Mouse (Mus musculus) bone marrow macrophage, adult 2 months (primary cell): ENCODE measurements around the gene Casc3. TPM values are rescaled to one million over a fixed set of nuclear protein-coding genes. Genes with fewer than 3 reads are reported as not detected.

Source experiments
- H3K27ac ChIP-seq: 2 replicates; pipeline ENCODE4 v1.5.1; 2012; ENCODE audit warnings: low read depth, low read length; ENCODE audit not compliant: insufficient read depth
- H3K4me1 ChIP-seq: 2 replicates; pipeline ENCODE4 v1.6.1; 2012; ENCODE audit warnings: low read length; ENCODE audit not compliant: control insufficient read depth, insufficient read depth
- H3K4me3 ChIP-seq: 2 replicates; pipeline ENCODE4 v1.5.1; 2012; ENCODE audit warnings: mild to moderate bottlenecking, low read length, moderate library complexity; ENCODE audit not compliant: insufficient read depth
- CTCF ChIP-seq: IDR thresholded peaks from 2 replicates; pipeline ENCODE4 v1.5.1; 2012; ENCODE audit warnings: low read depth, mild to moderate bottlenecking, low read length, moderate library complexity
- POLR2A ChIP-seq: IDR thresholded peaks from 2 replicates; pipeline ENCODE4 v1.6.1; 2012; ENCODE audit warnings: mild to moderate bottlenecking, low read depth, low read length, borderline replicate concordance
- polyA plus RNA-seq: library from polyadenylated mRNA; stranded (reverse); fragments of >200 nt; gene quantifications from 2 replicates; pipeline ENCODE4 v1.2.4, GENCODE M21; 2012; ENCODE audit not compliant: missing spikeins, insufficient read depth, insufficient read length

Gene Casc3
- polyA plus RNA-seq, 1 experiment, result 40.1 TPM

DNA sequence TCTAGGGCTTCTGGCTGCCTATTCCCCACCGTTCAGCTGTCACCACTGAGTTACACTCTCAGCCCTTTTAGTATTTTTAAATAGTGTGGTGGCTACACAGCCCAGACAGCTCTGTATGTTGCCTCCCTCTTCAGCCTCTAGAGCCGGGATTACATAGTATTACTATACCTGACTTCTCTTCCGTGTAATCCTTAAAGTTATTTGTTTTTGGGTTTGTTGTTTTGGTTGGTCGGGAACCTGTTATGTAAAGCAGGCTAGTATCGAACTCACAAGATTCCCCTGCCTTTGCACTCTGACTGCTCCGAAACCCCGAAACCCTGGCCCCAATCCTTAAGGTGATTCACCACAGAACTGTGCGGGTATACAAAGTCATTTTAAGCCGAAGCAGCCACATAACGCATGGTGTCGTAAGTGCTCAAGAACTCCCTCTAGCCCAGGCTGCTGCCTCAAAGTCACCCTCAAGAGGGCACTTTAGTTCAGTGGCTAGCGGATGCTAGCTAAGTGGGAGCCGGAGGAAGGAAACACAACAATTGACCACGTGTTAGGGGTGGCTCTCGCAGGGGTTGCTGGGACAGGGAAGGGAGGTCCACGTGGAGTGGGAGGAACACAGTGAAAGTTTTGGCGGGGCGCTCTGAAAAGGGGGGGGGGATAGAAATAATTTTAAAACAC lies 16.0 kb upstream of the Casc3 start:
- Histone ChIP-seq H3K4me3 (peak overlapping the region; percentile 78), H3K4me1 (peaks cover 46% of the 10 kb centered on the region), H3K27ac (peak overlapping the region; percentile 75)
- TF ChIP-seq POLR2A (no peak), CTCF (peak; percentile 60; the same call in 1 of the 2 replicates)

DNA sequence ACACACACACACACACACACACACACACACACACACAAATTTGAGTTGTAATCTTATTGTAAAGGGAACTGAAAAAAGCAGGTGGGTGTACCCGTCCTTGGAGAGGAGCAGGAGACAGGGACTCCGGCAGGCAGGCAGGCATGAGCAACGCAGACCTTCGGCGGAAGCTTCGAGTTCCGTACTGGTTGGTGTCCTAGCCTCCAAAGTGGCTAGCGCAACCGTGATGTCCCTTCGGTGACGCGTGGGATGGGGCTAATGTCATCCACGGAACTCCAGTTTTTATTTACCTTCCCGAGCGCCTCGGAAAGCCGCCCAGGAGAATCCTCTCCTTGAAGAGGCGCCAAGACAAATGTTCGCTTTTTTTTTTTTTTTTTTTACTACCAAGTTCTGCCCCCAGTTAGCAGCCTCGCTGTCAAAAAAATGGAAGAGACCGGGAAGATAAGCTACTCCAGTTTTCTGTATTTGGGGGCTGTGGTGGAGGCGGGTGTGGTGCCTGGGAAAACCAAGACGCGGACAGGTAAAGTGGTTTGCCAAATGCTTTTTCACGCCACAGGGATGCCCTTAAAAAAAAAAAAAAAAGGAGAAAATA lies 15.4 kb upstream of the Casc3 start:
- TF ChIP-seq CTCF (no peak), POLR2A (no peak)
- peaks cover 43% of the 10 kb centered on the region for H3K4me1 ChIP-seq
- peak overlapping the region; percentile 78 for H3K4me3 ChIP-seq
- peak overlapping the region; percentile 63 for H3K27ac ChIP-seq

DNA sequence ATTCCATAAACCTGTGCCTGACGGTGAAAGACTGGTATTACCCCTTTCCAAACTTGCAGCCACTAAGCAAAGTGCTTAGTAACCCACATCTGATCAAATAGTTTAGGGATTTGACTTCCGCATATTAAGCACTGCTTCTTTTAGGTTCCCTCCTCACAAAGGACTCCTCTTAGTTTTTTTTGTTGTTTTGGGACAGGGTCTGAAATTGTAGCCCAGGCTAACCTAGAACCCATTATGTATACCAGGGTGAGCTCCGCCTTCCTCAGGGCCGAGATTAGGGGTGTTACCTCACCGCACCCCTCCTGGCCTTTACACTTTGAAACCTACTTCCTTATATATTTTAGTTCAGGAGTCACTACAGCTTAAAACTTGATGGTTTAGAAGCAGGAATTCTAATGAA lies 14.9 kb upstream of the Casc3 start:
- Histone ChIP-seq H3K27ac (peak overlapping the region; percentile 63), H3K4me1 (peaks cover 39% of the 10 kb centered on the region), H3K4me3 (peak overlapping the region; percentile 78; the same call in 1 of the 2 replicates)

DNA sequence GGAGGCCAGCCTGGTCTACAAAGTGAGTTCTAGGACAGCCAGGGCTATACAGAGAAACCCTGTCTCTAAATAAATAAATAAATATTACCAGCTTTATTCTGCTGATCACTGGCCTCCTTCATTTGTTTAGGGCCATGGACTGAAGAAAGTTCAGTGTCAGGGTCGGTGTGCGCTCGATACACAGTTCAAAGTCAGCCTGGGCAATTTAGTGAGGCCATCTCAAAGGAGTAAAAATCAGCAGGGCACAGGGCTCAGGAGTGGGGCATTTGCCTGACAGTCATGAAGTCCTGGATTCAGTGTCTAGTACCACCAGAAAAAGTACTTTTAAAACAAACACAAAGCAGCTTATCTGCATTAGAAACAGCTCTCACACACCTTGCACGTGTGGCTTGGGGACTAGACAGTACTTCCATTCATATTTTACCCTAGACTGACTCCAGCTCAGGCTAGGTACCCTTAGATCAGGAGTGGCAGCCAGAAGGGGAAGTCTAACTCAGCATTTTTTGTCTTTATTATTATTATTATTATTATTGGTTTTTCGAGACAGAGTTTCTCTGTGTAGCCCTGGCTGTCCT lies 14.0 kb upstream of the Casc3 start:
- Histone ChIP-seq H3K4me1 (peaks cover 32% of the 10 kb centered on the region), H3K4me3 (no peak overlapping the region), H3K27ac (no peak overlapping the region)
- TF ChIP-seq POLR2A, result no peak
- TF ChIP-seq CTCF, result no peak

More for the DNA sequence above, 14.9 kb upstream of the Casc3 start:
- no peak for TF ChIP-seq CTCF

DNA sequence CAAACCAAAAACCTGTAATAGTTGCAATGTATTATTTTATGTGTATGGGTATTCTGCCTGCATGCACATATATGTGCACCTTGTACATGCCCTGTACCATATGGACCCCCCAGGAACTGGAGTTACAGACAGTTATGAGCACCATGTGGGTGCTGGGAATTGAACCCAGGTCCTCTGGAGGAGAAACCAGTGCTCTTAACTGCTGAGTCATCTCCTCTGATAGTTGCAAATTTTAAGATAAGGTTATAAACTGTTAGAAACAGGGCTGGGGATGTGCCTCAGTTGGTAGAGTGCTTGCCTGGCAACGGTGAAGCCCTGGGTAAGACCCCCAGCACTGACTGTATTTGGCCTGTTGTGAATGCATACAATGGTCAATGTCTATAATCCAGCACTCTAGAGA lies 13.3 kb upstream of the Casc3 start:
- H3K27ac ChIP-seq, result no peak overlapping the region
- TF ChIP-seq POLR2A, result no peak
- no peak for TF ChIP-seq CTCF
- peaks cover 27% of the 10 kb centered on the region for H3K4me1 ChIP-seq
- no peak overlapping the region for H3K4me3 ChIP-seq

DNA sequence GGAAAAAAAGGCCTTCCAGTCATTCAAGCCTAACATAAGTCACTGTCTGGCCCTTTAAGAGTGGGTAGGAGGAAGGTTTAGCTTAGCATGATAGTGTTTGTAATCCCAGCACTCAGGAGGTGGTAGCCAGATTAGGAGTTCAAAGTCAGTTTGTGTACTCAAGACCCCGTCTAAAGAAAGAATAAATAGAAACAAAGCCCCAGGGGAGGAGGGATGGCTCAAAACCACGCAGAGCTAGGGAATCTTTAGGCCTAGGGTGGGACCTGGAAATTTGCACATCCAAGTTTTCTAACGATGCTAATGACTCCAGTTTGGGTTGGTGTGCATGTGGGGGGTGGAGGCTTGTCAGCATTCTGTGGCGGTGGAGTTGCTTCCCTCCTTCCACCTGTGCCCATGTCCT lies 12.6 kb upstream of the Casc3 start:
- Histone ChIP-seq H3K4me1 (peaks cover 25% of the 10 kb centered on the region), H3K27ac (no peak overlapping the region), H3K4me3 (no peak overlapping the region)
- TF ChIP-seq POLR2A (no peak), CTCF (no peak)

DNA sequence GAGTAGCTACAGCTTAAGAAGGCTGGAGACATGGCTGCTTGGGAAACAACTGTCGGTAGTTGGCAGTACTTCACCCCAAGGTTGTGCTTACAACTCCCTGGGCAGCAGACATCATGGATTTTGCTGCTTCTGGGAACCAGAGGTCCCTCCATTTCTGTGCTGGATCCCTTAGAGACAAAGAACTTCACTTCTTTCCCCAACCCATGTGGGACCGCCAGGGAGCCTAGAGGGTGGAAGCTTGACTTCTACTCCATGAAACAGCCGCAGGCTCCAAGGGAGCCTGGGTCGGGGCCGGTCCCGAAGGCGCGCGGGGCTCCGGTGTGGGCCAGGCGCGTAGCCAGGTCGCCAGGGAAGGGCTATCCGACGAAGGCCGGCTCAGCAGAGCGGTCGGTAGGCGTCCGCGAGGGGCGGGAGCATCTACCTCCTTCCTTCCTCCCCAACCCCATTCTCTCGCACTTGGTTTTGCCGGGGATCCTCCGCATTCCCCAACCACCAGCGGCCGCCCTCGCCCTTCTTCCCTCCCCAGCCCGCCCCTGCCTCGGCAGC lies 10.2 kb upstream of the Casc3 start:
- Histone ChIP-seq H3K4me1 (peaks cover 20% of the 10 kb centered on the region), H3K27ac (peak overlapping the region; percentile 97), H3K4me3 (peak overlapping the region; percentile 80)
- TF ChIP-seq POLR2A (no peak), CTCF (0 out of 2 replicates have a peak, but pooled peaks have one; percentile 17)

DNA sequence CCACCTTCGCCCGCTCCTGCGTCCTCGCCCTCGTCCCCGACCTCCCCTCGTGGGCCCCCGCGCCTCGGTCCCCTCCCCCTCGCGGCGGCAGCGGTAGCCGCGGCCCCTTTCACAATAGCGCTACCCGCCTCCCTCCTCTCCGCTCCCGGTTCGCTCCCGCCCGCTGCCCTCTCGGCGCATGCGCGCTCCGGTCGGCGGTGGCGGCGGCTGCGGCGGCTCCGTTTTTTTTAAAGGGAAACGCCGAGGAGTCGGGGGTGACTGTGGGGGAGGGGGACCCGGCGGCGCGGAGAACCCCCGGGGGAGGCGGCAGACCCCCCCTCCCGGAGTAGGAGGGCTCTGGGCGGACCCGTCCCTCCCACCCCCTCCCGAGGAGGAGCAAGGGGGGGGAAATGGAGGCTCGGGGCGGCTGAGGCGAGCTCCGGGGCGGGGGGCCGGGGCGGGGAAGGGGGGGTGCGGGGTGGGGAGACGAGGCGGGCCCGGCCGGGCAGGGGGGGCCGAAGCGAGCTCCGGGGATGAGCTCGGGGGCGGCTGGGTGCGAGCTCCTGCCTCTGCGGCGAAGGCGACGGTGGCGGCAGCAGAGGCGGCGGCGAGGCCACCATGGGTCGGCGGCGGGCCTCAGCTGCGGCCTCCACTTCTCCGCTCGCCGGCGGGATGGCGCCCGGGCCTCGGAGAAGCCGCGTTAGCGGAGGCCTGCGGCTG lies 9.5 kb upstream of the Casc3 start, which contains the start of gene Msl1:
Gene Msl1, plus strand, starts transcription at position 502 of the 699 bp plus-strand sequence.
- H3K27ac ChIP-seq, result peak within 1 kb of the TSS; percentile 97
- peaks cover 15% of the 10 kb centered on the region for H3K4me1 ChIP-seq
- peak within 1 kb of the TSS; percentile 80 for H3K4me3 ChIP-seq
- TF ChIP-seq POLR2A (no peak), CTCF (no peak)

DNA sequence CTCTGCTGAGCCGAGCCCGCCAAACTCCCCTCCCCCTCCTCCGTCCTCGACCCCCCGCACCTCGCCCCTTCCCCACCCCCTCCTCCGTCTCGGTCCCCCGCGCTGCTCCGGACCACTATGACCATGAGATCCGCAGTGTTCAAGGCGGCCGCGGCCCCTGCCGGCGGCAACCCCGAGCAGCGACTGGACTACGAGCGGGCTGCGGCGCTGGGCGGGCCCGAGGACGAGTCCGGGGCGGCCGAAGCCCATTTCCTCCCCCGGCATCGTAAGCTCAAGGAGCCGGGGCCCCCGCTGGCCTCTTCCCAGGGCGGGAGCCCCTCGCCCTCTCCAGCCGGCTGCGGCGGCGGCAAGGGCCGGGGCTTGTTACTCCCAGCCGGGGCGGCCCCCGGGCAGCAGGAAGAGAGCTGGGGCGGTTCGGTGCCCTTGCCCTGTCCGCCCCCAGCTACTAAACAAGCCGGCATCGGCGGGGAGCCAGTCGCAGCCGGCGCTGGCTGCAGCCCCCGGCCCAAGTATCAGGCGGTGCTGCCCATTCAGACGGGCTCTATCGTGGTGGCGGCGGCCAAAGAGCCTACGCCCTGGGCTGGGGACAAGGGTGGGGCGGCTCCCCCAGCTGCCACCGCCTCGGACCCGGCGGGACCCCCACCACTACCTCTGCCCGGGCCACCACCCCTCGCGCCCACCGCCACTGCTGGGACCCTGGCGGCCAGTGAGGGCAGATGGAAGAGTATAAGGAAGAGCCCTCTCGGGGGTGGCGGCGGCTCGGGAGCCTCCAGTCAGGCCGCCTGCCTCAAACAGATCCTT lies 8.8 kb upstream of the Casc3 start:
- no peak for TF ChIP-seq POLR2A
- TF ChIP-seq CTCF, result no peak
- Histone ChIP-seq H3K4me1 (peaks cover 14% of the 10 kb centered on the region), H3K27ac (peak overlapping the region; percentile 90), H3K4me3 (peak overlapping the region; percentile 79)
